Mouse (Mus musculus) bone marrow macrophage, adult 2 months (primary cell): ENCODE data around the gene Triobp. TPM values are rescaled to one million over a fixed set of nuclear protein-coding genes. Genes with fewer than 3 reads are reported as not detected.
"Not testable (repeated sequence)": the region's sequence is repeated elsewhere in the genome, so short reads cannot be mapped to it uniquely, and the experiment has no call there.

Experiments
- H3K27ac ChIP-seq: 2 replicates; pipeline ENCODE4 v1.5.1; 2012; ENCODE audit warnings: low read depth, low read length; ENCODE audit not compliant: insufficient read depth
- H3K4me1 ChIP-seq: 2 replicates; pipeline ENCODE4 v1.6.1; 2012; ENCODE audit warnings: low read length; ENCODE audit not compliant: control insufficient read depth, insufficient read depth
- H3K4me3 ChIP-seq: 2 replicates; pipeline ENCODE4 v1.5.1; 2012; ENCODE audit warnings: mild to moderate bottlenecking, low read length, moderate library complexity; ENCODE audit not compliant: insufficient read depth
- CTCF ChIP-seq: IDR thresholded peaks from 2 replicates; pipeline ENCODE4 v1.5.1; 2012; ENCODE audit warnings: low read depth, mild to moderate bottlenecking, low read length, moderate library complexity
- POLR2A ChIP-seq: IDR thresholded peaks from 2 replicates; pipeline ENCODE4 v1.6.1; 2012; ENCODE audit warnings: mild to moderate bottlenecking, low read depth, low read length, borderline replicate concordance
- polyA plus RNA-seq: library from polyadenylated mRNA; stranded (reverse); fragments of >200 nt; gene quantifications from 2 replicates; pipeline ENCODE4 v1.2.4, GENCODE M21; 2012; ENCODE audit not compliant: missing spikeins, insufficient read depth, insufficient read length

The Triobp gene
- polyA plus RNA-seq, 1 experiment, result 33.2 TPM

DNA sequence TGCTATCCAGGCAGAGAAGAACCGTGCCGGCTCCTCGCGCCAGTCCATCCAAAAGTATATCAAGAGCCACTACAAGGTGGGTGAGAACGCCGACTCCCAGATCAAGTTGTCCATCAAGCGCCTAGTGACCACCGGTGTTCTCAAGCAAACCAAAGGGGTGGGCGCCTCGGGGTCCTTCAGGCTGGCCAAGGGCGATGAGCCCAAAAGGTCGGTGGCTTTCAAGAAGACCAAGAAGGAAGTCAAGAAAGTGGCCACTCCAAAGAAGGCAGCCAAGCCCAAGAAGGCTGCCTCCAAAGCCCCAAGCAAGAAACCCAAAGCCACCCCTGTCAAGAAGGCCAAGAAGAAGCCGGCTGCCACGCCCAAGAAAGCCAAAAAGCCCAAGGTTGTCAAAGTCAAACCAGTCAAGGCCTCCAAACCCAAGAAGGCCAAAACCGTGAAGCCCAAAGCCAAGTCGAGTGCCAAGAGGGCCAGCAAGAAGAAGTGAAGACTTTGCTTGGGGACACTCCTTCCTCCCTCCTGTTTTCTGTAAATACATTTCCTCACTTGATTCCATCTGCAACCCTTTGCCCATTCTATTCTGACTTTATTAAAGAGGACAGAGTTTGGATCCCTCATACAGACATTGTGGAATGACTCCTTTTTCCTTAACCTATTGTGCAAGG is 81.4 kb downstream of the Triobp start:
- TF ChIP-seq CTCF (no peak), POLR2A (no peak)
- Histone ChIP-seq H3K4me3 (peak overlapping the region; percentile 80), H3K27ac (peak overlapping the region; percentile 41; the same call in 1 of the 2 replicates), H3K4me1 (peaks cover 19% of the 10 kb centered on the region)

DNA sequence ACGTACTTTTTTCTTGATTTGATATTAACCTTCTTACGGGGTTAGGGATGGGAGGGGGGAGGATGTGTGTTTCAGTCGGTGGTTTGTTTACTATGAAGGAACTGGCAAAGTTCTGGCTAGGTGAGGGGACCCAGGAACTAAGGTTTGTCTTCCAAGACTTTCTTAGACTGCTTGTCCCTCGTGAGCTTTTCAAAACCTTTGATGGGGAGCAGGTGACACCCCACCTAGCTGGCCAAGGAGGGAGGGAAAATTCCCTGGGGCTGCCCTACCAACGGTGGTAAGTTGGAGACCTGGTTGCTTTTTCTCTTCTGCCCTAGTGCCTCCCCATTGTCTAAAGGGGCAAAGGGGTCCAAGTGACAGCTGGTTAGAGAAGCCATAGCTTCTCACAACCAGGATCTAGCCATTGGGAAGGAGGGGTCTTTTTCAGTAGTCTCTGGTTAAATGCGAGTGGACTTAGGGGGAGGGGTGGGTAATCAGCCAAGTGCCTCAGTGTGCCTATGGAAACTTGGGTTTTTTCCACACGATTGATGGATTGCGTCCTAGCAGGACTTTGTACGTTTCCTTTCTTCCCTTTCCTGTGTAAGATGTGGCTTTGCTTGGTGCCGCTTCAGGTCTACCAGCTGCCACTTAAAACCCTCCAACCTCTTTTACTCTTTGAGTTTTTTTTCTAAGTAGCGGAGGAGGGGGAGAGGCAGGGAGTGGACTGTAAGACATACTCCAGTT is 82.2 kb downstream of the Triobp start:
- peak overlapping the region; percentile 6; the same call in 1 of the 2 replicates for H3K4me3 ChIP-seq
- peaks cover 19% of the 10 kb centered on the region for H3K4me1 ChIP-seq
- no peak overlapping the region for H3K27ac ChIP-seq
- no peak for TF ChIP-seq CTCF
- no peak for TF ChIP-seq POLR2A

DNA sequence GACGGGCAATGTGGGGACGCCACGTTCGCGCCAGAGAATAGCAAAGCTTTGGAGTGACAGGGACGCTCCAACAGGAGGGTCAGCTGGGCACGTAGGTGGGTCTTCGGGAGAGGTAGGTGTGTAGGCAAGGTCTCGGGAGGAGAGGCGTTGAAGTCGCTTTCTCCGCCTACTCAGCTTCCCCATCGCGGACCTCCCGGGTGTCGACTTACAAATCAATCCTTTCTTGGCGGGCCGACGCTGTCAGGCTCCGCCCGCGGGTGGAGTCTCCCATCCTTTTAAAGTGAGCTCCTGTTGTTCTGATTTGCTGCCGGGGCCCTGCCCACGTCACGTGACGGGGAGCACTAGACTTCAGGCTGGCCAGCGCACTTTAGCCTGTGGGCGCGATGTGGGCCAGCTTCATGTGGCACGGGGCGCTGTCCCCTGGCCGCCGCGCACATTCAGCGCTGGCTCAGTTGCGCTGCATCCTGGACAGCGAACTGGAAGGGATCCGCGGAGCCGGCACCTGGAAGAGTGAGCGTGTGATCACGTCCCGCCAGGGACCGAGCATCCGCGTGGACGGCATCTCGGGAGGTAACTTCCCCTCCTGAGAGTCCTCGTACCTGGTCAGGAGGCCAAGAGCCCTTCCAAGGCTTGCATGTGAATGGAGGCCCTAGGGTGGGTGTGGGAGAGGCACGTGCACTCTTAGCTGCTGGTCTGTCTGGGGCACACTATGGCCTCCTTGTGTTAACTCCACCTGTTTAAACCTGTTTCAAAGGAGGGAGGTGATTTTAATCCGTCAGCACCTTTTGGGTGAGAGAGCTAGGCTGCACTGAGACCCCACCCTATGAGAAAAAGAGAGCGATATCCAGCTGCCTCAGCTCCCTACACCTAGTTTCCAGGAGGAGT is 83.3 kb downstream of the Triobp start:
- no peak overlapping the region for H3K27ac ChIP-seq
- no peak for TF ChIP-seq POLR2A
- TF ChIP-seq CTCF, result no peak
- H3K4me3 ChIP-seq, result peak overlapping the region; percentile 62
- peaks cover 19% of the 10 kb centered on the region for H3K4me1 ChIP-seq

DNA sequence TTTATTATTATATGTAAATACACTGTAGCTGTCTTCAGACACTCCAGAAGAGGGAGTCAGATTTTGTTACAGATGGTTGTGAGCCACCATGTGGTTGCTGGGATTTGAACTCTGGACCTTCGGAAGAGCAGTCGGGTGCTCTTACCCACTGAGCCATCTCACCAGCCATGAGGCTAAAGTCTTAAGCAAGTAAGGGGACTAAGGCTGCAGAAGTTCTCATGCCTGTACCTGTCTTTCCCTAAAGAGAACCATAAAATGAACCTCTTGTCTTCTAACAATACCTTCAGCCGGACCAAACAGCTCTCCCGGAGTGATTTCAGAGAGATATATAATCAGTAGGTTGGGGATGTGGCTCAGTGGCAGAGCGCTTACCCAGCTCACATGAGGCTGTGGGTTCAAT is 84.4 kb downstream of the Triobp start:
- peaks cover 19% of the 10 kb centered on the region for H3K4me1 ChIP-seq
- not testable (repeated sequence) for H3K27ac ChIP-seq, H3K4me3 ChIP-seq

DNA sequence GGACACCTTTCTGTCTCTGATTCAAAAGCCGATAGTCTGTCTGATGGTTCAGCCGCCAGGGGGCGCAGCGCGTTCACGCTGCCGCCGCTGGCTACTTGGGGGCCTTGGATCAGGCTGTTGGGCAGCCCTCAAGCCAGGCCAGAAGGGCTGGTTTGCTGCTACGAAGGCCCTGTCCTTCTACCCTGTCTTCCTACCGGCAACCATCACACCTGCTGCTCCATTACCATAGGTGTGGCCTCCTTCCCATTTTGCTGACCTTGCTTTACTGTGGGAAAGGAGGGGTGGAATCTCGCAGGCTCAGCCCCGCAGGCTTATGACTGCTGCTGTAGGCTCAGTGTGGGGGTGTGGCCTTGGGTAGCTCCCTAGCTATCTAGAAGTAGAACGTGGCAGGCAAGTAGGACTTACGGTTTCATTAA is 90.4 kb downstream of the Triobp start:
- no peak overlapping the region for H3K27ac ChIP-seq
- no peak for TF ChIP-seq POLR2A
- peak; percentile 92 for TF ChIP-seq CTCF
- peaks cover 9% of the 10 kb centered on the region for H3K4me1 ChIP-seq
- no peak overlapping the region for H3K4me3 ChIP-seq

DNA sequence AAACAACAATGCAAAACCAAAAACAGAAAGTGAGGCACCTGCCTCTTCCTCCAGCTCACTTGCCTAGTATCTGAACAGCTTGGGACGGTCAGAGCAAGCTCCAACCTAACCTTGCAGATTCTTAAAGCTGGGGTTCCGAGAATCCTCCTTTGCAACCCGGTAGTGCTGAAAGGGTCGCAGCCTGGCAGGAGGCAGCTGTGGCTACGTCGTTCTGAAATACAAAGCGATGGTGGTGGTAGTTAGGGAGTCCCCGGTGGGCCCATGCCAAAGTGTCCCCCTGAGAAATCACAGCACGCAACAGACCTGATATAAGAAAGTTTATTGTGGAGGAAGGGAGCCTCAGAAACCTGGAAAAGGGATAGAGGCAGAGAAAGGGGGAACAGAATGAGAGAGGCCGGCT is 90.8 kb downstream of the Triobp start:
- H3K4me1 ChIP-seq, result peaks cover 9% of the 10 kb centered on the region
- no peak overlapping the region for H3K4me3 ChIP-seq
- no peak overlapping the region for H3K27ac ChIP-seq
- no peak for TF ChIP-seq CTCF
- no peak for TF ChIP-seq POLR2A

DNA sequence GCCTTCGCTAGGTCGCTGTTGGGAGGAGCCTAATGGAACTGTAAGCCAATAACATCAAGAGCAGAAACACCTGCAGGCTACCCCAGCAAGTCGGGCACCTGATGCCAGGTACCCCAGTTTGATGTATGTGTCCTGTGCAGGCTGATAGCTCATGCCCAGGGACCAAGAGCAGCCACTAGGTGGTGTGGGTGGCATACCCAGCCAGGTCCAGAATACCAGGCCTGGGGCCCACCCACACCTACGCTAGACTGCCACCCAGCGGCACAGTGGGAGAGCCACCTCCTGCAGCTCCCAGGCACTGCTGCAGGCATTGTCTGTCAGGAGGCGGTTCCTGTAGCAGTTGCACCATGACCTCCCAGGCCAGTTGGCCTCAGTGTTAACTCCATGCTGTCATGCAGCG is 91.3 kb downstream of the Triobp start:
- H3K4me3 ChIP-seq, result no peak overlapping the region
- peaks cover 9% of the 10 kb centered on the region for H3K4me1 ChIP-seq
- TF ChIP-seq POLR2A, result no peak
- TF ChIP-seq CTCF, result peak; percentile 69
- no peak overlapping the region for H3K27ac ChIP-seq

DNA sequence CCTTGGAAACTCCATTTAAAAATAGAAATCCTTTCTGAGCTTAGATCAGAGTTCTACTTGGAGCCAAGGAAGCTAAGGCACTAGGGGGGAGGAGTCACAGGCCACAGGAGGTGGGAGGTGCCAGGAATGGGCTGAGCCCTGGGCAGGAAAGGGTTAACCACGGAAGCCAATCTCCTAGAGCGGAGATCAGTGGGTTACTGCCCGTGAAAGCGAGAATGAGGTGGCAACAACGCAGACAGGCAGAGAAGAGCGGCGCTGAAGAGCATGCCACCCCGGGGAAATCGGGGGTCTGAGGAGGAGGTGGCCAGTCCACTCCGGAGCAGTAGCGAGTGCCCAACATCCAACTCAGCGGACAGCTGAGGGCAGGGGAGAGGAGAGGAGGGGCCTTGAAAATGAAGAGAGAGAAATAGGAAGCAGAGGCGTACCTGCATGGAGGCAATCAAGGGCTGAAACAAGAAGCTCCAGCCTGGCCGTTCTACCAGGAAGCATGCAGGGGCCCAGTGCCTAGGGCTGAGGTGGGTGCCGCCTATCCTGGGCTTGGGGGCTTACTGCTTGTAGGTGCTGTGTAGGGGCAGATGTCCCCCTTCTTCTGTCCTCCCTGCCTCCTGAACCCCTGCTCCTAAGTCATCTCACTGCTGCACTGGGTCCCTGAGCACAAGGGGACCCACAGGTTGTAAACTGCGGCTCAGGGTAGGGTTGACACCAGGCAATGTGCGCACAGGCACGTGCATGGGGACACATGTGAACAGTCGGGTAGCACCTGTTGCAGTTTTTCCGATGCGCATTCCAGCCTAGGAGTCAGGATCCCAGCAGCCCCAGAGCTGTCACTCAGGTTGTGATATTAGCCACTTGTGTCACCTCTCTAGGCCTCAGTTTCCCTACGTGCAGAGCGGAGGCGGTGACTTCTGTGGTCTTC is 93.2 kb downstream of the Triobp start:
- Histone ChIP-seq H3K27ac (no peak overlapping the region), H3K4me1 (peaks cover 9% of the 10 kb centered on the region), H3K4me3 (peak overlapping the region; percentile 21)
- TF ChIP-seq POLR2A (no peak), CTCF (no peak)

DNA sequence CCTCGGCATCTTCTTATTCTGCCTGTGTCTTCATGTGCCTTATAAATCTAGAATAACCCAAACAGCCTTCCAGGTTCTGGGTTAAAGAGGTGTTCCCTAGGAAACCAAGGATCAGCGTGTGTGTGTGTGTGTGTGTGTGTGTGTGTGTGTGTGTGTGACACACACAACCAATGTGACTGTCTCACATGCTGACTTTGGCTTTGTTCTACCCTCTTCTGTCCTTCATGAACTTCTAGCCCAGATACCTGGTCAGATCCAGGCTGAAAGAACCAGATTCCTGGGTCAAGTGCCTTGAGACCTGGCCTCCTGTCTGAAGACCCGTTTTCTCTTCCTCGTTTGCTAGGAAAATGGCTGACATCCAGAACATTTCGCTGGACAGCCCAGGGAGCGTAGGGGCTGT is 94.1 kb downstream of the Triobp start, which contains the start of gene Galr3:
TSS of gene Galr3 (plus strand) at position 301 of the 400 bp plus-strand sequence.
- H3K4me3 ChIP-seq, result peak within 1 kb of the TSS; percentile 58
- TF ChIP-seq POLR2A, result no peak
- no peak within 1 kb of the TSS for H3K27ac ChIP-seq
- peaks cover 9% of the 10 kb centered on the region for H3K4me1 ChIP-seq
